Comparison of ENCODE assay signal across 30 mouse cellular contexts in genomic region chr4:47431081-47431480, GRCm38 (mm10).
"Had no signal": no experiment of that assay in that cellular context is flagged by ENCODE, and none has a peak within 500 bp of the region (broad histone marks: within the 10 kb centered on the region; RNA-seq: fewer than 3 reads in every experiment).

No protein-coding gene starts in this region.

- H3K36me3 ChIP-seq: limb, embryonic 10.5 days; limb, embryonic 12.5 days; limb, embryonic 13.5 days; limb, embryonic 15.5 days; liver, embryonic 12.5 days; liver, embryonic 13.5 days; liver, embryonic 15.5 days; lung, embryonic 15.5 days; midbrain, embryonic 12.5 days; midbrain, embryonic 13.5 days; midbrain, embryonic 15.5 days; neural tube, embryonic 12.5 days had no signal

- ATAC-seq: liver, embryonic 12.5 days; liver, postnatal 0 days; midbrain, embryonic 13.5 days; midbrain, embryonic 15.5 days; midbrain, embryonic 16.5 days had no signal

- H3K4me2 ChIP-seq: limb, embryonic 12.5 days; limb, embryonic 13.5 days; limb, embryonic 15.5 days; liver, embryonic 11.5 days; liver, embryonic 12.5 days; liver, embryonic 13.5 days; liver, embryonic 15.5 days; lung, embryonic 14.5 days; lung, embryonic 15.5 days; midbrain, embryonic 12.5 days; midbrain, embryonic 13.5 days; midbrain, embryonic 15.5 days; neural tube, embryonic 12.5 days had no signal

- DNase-seq: left cerebral cortex, postnatal 4 days; liver; liver, embryonic 13.5 days; liver, postnatal 0 days; lung, adult 18-20 months; lung, adult 2 months; lung, postnatal 10 days; lung, postnatal 14 days; lung, postnatal 36 days; lung, postnatal 4 days; midbrain, embryonic 14.5 days had no signal

- H3K4me3 ChIP-seq: left cerebral cortex, adult 2 months; limb, embryonic 10.5 days; limb, embryonic 12.5 days; limb, embryonic 13.5 days; limb, embryonic 15.5 days; liver, embryonic 12.5 days; liver, embryonic 13.5 days; liver, embryonic 15.5 days; lung, embryonic 15.5 days; megakaryocyte, embryonic 14.5 days; midbrain, embryonic 12.5 days; midbrain, embryonic 13.5 days; midbrain, embryonic 15.5 days; myocyte; neural tube, embryonic 12.5 days had no signal

- H3K9ac ChIP-seq: limb, embryonic 12.5 days; limb, embryonic 13.5 days; limb, embryonic 15.5 days; liver, embryonic 12.5 days; liver, embryonic 13.5 days; liver, embryonic 14.5 days; liver, embryonic 15.5 days; liver, postnatal 0 days; lung, embryonic 14.5 days; lung, embryonic 15.5 days; midbrain, embryonic 12.5 days; midbrain, embryonic 13.5 days; midbrain, embryonic 15.5 days; neural tube, embryonic 12.5 days had no signal

- H3K27me3 ChIP-seq: liver, embryonic 12.5 days; liver, embryonic 13.5 days; liver, embryonic 15.5 days; lung, embryonic 15.5 days; megakaryocyte, embryonic 14.5 days; midbrain, embryonic 12.5 days; midbrain, embryonic 13.5 days; midbrain, embryonic 15.5 days; neural tube, embryonic 12.5 days had no signal

- H3K9me3 ChIP-seq: limb, embryonic 10.5 days; limb, embryonic 12.5 days; limb, embryonic 13.5 days; limb, embryonic 15.5 days; liver, embryonic 12.5 days; liver, embryonic 13.5 days; liver, embryonic 15.5 days; lung, embryonic 15.5 days; megakaryocyte, embryonic 14.5 days; midbrain, embryonic 12.5 days; midbrain, embryonic 13.5 days; midbrain, embryonic 15.5 days; neural tube, embryonic 12.5 days had no signal

- H3K27ac ChIP-seq: left cerebral cortex, adult 2 months; limb, embryonic 10.5 days; limb, embryonic 12.5 days; limb, embryonic 13.5 days; limb, embryonic 15.5 days; liver, embryonic 12.5 days; liver, embryonic 13.5 days; liver, embryonic 14.5 days; liver, embryonic 15.5 days; lung, embryonic 15.5 days; macrophage; midbrain, embryonic 12.5 days; midbrain, embryonic 13.5 days; midbrain, embryonic 15.5 days; neural tube, embryonic 12.5 days had no signal

- H3K4me1 ChIP-seq: liver, embryonic 12.5 days; liver, embryonic 13.5 days; liver, embryonic 15.5 days; lung, embryonic 15.5 days; midbrain, embryonic 12.5 days; midbrain, embryonic 15.5 days had no signal
